Mouse (Mus musculus): ENCODE results near the gene Abcf1.
A peak's percentile ranks its signal among the peaks of the same experiment; 100 is the strongest.
"Not testable (repeated sequence)": the region's sequence is repeated elsewhere in the genome, so short reads cannot be mapped to it uniquely, and the experiment has no call there.

Abcf1 gene

GRCm38 (mm10) chr17:35969418-35970389, at the start of gene Abcf1:
Abcf1 (minus strand) TSS chr17:35969761.
- peak; percentile 98 for DNase-seq (ENCODE audit: low read depth, low spot score)

- no peak for DNase-seq (ENCODE audit: low read depth, low spot score)
These were observed 49.4 kb upstream of the Abcf1 start for GRCm38 (mm10) chr17:36018979-36019378.

- DNase-seq (ENCODE audit: low read depth, low spot score): no peak
These were observed 47.5 kb upstream of the Abcf1 start for GRCm38 (mm10) chr17:36017046-36017445.

DNA sequence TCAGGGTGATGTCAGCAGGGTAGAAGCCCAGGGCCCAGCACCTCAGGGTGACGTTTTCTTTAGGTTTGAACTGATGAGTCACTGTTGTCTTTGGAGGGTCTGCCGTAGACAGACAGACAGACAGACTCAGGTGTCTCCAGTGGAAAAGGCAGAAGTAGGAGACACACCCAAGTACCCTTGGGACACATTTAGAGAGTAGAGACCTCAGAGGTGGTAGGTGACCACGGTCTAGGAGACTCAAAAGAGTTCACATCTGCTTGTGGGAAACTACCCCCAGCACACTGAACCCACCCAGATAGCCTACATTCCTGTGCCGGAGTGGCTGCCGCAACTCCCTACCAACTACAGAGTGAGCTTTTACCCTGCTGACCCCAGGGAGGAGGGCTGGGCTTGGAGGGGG, 45.4 kb upstream of the Abcf1 start:
- DNase-seq (ENCODE audit: low read depth, low spot score): no peak

DNA sequence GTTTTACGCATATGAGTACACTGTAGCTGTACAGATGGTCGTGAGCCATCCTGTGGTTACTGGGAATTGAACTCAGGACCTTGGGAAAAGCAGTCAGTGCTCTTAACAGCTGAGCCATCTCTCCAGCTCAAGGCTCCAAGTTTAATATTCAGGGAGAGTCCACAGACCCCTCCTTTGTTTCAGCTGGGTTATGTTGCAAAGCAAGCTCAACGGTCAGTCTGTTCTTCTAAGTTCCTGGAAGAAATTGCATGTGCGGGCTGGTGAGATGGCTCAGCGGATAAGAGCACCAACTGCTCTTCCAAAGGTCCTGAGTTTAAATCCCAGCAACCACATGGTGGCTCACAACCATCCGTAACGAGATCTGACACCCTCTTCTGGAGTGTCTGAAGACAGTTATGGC, 34.8 kb upstream of the Abcf1 start:
- DNase-seq (ENCODE audit: low read depth, low spot score): not testable (repeated sequence)

DNA sequence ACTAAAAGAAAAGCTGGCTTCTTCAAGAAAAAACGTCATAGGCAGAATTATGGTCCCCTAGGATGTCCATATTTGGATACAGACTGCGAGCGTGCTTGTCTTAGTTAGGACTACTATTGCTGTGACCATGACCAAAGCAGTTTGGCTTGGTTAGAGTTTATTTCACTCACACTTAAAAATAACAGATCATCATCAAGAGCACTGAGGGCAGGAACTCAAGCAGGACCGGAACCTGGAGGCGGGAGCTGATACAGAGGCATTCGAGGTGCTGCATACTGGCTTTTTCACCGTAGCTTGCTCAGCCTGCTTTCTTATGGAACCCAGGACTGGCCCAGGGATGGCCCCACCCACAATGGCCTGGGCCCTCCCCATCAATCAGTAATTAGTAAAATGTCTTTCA, 33.8 kb upstream of the Abcf1 start:
- DNase-seq (ENCODE audit: low read depth, low spot score): no peak

DNA sequence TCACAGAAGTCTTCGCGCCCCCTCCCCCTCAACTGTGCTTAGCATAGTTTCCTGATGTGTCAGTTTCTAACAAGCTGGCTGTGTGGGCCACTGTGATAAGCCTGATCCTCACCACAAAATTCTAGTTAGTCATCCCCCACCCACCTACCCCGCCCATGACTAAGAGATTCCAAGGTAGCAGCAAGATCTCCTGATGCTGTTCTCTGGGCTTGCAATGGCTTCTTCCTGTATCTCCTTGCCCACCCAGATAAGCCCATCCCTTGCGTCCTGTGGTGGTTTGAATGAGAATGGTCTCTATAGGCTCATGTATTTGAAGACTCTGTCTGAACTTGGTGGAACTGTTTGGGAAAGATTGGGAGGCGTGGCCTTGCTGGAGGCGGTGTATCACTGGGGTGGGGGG, 32.4 kb upstream of the Abcf1 start:
- DNase-seq (ENCODE audit: low read depth, low spot score): peak; percentile 88

DNA sequence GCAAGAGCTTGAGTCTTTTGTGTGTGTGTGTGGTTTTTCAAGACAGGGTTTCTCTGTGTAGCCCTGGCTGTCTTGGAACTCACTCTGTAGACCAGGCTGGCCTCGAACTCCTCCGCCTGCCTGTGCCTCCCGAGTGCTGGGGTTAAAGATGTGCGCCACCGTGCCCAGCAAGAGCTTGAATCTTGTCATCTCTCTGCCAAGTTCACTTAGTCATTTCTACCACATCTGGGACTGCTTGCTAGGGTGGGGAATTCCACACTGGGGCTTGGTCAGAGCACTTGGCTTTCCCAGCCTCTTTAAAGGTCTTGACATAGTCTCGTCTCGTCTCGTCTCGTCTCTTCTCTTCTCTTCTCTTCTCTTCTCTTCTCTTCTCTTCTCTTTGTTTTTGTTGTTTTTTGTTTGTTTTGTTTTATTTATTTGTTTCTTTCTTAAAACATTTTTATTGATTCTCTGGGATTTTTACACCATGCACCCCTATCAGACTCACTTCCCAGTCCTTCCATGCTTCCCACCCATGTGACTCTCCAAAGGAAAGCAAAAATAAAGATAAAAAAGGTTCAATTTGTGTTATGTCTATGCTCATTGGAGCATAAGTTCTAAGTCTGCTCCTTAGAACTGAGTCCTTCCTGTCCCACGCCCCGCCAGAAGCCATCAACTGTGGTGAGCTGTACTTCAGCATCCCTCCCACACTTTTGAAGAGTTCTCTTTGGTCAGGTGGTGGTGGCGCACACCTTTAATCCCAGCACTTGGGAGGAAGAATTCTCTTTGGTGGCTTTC, 31.7 kb upstream of the Abcf1 start:
- DNase-seq (ENCODE audit: low read depth, low spot score): no peak

DNA sequence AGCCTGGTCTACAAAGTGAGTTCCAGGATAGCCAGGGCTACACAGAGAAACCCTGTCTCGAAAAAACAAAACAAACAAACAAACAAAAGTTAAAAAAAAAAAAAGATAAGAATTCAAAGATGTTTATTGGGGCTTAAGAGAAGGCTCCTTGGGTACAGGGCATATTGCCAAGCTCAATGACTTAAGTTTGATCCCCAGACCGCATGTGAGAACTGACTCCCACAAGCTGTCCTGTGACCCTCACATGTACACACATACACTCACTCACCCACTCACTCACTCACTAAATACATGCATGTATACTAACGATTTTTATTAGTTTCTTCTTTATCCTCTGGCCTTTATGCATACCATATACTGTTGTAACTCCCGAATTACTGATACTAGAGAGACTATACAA, 30.8 kb upstream of the Abcf1 start:
- no peak for DNase-seq (ENCODE audit: low read depth, low spot score)

DNA sequence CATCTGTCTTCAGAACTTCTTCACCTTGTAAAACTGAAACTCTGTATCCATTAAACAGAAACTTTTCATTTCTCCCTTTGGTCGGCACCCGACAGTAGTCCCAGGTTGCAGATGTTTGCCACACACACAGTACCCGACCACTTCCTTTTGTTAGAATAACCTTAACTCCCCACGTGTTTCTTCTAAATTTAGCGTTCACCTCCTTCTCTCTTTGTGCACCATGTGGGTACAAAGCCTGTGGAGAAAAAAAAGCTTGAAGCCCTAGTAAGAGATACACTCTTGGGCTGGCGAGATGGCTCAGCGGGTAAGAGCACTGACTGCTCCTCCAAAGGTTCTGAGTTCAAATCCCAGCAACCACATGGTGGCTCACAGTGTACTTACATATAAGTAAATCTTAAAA, 29.8 kb upstream of the Abcf1 start:
- DNase-seq (ENCODE audit: low read depth, low spot score): no peak

DNA sequence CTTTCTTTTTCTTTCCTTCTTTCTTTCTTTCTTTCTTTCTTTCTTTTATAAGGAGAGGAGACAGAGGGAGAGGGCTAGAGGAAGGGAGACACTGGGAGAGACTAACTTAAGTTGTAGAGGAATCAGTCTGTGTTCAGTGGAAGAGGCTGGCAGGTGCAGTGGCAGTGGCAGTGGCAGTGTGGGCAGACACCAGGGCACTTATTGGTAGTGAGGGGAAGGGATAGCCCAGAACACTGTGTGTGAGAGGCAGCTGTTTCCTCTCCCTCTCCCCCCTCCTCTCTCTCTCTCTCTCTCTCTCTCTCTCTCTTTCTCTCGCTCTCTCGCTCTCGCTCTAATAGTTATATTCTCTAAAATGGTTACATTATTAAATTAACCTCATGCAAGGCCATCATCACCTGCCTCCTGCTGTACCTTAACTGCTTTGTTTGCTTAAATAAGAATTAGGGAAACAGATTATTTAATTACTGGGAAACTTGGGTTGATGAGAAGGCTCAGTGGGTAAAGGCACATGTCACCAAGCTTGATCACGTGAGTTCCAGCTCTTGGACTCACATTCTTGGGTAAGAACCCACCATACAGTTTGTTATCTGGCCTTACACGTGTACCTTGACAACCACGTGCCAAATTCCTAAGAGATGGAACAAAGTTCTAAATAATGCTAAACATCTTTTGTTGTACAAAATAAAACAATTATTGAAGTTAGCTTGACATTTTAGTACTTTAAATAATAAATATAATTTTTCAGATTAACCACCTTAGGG, 29.2 kb upstream of the Abcf1 start:
- DNase-seq (ENCODE audit: low read depth, low spot score): no peak

- peak; percentile 37 for DNase-seq (ENCODE audit: low read depth, low spot score)
These were observed 28.4 kb upstream of the Abcf1 start for GRCm38 (mm10) chr17:35997713-35998510.

DNA sequence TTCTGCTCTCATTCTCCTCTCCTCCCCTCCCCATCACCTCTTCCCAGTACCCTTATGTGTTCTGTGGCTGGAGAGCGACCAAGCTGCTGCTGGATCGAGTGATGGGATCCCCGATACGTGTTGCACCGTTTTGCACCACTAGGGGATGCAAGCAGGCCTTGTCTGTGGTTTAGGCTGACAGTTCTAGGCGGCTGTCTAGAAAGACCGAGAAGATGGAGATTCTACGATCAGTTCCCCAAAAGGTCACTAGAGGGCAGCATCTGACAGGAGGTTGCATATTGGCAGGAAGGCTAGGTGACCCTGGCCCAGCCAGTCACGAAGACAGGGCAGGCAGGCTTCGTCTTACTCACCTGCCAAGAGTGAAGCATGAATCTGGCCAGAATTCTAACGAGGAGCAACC, 27.4 kb upstream of the Abcf1 start:
- peak; percentile 98 for DNase-seq (ENCODE audit: low read depth, low spot score)

DNA sequence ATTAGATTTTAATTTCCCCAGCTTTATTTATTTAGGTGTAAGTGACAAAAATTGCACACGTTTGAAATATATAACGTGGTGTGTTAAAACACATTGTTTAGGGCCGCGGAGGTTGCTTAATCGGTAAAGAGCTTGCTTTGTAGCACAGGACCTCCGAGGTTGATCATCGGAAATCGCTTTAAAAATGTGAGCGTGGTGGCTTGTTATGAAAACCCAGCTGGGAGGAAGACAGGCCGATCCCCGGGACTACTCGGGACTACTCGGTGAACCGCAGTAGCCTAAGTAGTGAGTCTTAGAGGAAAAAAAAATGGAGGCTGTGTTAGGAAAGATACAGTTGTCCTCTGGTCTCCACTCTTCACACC, 25.3 kb upstream of the Abcf1 start:
- DNase-seq (ENCODE audit: low read depth, low spot score): peak; percentile 35

DNA sequence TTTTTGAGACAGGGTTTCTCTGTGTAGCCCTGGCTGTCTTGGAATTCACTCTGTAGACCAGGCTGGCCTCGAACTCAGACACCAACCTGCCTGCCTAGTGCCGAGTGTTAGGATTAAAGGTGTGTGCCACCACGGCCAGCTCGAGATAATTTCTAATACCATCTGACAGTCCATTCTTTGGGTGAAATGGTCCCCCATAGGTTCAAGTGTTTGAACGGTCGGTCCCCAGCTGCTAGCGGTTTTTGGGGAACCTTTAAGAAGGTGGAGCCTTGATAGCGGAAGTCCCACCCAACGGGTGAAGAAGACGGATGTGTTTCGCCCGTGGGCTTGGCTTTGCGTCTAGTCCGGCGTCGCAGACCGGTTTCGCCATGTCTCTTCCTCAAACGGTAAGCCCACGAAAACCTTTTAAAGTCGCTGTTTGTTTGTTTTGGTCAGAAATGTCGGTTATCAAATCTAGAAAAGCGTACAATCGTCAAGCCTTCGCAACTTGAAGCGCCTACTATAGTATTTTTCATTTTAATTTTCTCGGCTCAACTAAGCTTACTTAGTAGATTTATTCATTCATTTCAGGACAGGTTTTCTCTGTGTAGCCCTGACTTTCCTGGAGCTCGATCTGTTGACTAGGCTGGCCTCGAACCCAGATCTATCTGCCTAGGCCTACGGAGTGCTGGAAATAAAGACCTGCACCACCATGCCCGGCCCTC, 24.8 kb upstream of the Abcf1 start:
- DNase-seq (ENCODE audit: low read depth, low spot score): peak; percentile 97

- peak; percentile 93 for DNase-seq (ENCODE audit: low read depth, low spot score)
These were observed 24.1 kb upstream of the Abcf1 start for GRCm38 (mm10) chr17:35993675-35994074.

DNA sequence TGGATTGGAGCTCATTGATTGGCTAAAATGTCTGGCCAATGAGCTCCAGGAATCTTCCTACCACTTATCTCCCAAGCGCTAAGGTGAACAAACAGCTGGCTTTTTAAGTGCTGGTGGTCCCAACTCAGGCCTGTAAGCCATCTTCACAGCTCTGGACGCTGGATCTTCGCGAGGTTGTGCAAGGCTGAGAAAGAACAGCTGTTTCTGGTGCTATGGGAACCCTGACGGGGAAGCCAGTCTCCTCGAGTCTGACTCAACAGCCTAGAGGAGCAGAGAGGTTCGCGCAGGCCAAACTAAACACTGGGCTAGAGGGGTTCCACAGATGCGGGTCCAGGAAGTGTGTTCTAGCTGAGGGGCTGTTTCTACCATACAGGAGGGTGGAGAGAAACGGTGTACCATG, 22.2 kb upstream of the Abcf1 start:
- peak; percentile 24 for DNase-seq (ENCODE audit: low read depth, low spot score)

DNA sequence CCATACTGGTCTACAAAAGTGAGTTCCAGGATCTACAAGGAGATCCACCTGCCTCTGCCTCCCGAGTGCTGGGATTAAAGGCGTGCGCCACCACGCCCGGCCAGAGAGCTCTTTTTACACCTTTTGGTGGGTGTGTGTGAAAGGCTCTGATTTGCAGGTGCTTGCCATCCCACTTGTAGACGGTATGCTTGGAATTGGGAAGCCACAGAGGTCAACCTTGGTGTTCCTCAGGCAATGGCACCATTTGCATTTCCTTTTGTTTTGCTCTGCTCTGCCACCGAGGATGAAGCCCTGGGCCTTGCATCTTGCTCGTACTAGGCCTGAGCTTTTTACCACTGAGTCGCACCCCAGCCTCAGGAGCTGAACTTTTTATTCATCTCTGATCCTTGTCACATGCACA, 12.2 kb upstream of the Abcf1 start:
- no peak for DNase-seq (ENCODE audit: low read depth, low spot score)

DNA sequence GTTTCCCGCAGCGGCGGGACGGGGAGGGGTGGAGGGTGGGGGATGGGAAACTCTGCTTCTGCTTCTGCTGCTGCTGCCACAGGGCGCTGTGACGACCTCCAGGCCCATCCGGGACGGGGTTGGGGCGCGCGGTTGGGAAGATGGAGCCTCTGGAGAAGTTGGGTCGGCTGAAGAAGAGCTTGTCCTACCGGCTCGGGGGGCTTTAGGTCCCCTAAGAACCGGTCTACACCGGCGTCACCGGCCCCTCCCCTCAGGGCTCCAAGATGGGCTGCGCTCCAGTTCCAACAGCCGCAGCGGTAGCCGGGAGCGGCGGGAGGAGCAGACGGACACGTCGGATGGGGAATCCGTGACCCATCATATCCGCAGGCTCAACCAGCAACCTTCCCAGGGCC, 10.8 kb upstream of the Abcf1 start:
- DNase-seq (ENCODE audit: low read depth, low spot score): peak; percentile 58
